Mouse (Mus musculus) forebrain, embryonic 16.5 days (tissue): ENCODE data around the gene Sv2a. TPM values are rescaled to one million over a fixed set of nuclear protein-coding genes. Genes with fewer than 3 reads are reported as not detected.
"Not testable (repeated sequence)": the region's sequence is repeated elsewhere in the genome, so short reads cannot be mapped to it uniquely, and the experiment has no call there.

ENCODE experiments used
- ATAC-seq: fragments of 200-750 bp; cut with Nextera tagmentation; 2 replicates; pipeline ENCODE4 v1.8.0; 2017; ENCODE audit warnings: mild to moderate bottlenecking, moderate library complexity
- H3K27ac ChIP-seq: fragments of 300-500 bp; sonication (generic); 2 replicates; pipeline ENCODE4 v1.5.1; 2014; ENCODE audit warnings: low read length, control low read depth
- H3K27me3 ChIP-seq: fragments of 300-500 bp; sonication (generic); replicated peaks from 2 replicates; pipeline ENCODE4 v1.6.1; 2014; ENCODE audit warnings: low read length; ENCODE audit not compliant: control insufficient read depth, insufficient read depth
- H3K36me3 ChIP-seq: fragments of 300-500 bp; sonication (generic); 2 replicates; pipeline ENCODE4 v1.6.1; 2014; ENCODE audit not compliant: control insufficient read depth, insufficient read depth
- H3K4me1 ChIP-seq: fragments of 300-500 bp; sonication (generic); replicated peaks from 2 replicates; pipeline ENCODE4 v1.6.1; 2014; ENCODE audit warnings: low read length; ENCODE audit not compliant: control insufficient read depth, insufficient read depth
- H3K4me2 ChIP-seq: fragments of 300-500 bp; sonication (generic); 2 replicates; pipeline ENCODE4 v1.6.1; 2014; ENCODE audit warnings: mild to moderate bottlenecking, low read length, control low read depth
- H3K4me3 ChIP-seq: fragments of 300-500 bp; sonication (generic); replicated peaks from 2 replicates; pipeline ENCODE4 v1.5.1; 2014; ENCODE audit warnings: mild to moderate bottlenecking, low read length, control low read depth
- H3K9ac ChIP-seq: fragments of 300-500 bp; sonication (generic); replicated peaks from 2 replicates; pipeline ENCODE4 v1.6.1; 2014; ENCODE audit warnings: low read depth, low read length, control low read depth
- H3K9me3 ChIP-seq: fragments of 300-500 bp; sonication (generic); 2 replicates; pipeline ENCODE4 v1.6.1; 2016; ENCODE audit warnings: low read length; ENCODE audit not compliant: control insufficient read depth
- WGBS: fragments of 180-500 bp; shearing (Covaris S2); extraction: QIAGEN DNeasy Blood & Tissue Kit; methylation state at CpG from one replicate; pipeline ENCODE4 v1.1.7; 2014; 5-methylcytosine and 5-hydroxymethylcytosine counted together
- microRNA-seq: library from miRNA; unstranded; fragments of <30 nt; microRNA quantifications from one replicate; pipeline ENCODE4, GENCODE M21; 2017
- polyA plus RNA-seq: library from polyadenylated mRNA; unstranded; fragments of >200 nt; fragmentation: Nextera tagmentation; extraction: Ambion mirVana; gene quantifications from 2 replicates; pipeline ENCODE4 v1.2.1, GENCODE M21; 2015

Sv2a gene
- polyA plus RNA-seq, 1 experiment from 2014 or later = 87.3 TPM

DNA sequence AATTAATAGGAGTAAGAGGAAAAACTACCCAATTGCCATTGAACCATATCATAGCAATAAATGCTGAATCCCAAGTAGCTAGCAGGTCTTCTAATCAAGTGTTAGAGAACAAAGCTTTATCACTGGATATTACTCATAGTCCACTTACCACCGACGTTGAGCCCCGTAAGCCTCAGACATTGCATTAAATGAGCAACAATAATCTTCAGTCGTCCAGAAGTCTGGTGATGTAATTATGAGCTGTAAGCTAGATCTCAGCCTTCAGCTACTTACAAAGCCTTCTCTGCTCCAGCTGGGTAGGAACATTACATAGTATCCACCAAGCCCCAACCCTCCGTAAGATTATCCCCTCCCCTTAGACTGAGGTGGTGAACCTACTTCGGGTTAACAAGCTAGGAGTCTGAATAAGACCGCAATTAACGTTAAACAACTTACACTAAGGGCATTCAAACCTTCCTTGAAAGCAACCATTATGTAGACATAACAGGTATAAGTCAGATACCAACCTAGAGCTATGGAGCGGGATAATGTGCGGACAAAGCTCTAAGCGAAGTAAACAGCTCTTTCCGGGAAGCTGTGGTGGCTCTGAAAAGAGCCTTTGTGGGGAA, 57.1 kb downstream of the Sv2a start:
- Histone ChIP-seq H3K4me3 (peak overlapping the region; percentile 40), H3K27me3 (no peaks in the 10 kb centered on the region), H3K4me2 (peak overlapping the region; percentile 48), H3K9ac (peak overlapping the region; percentile 51), H3K27ac (peak overlapping the region; percentile 42), H3K36me3 (no peaks in the 10 kb centered on the region), H3K9me3 (no peaks in the 10 kb centered on the region), H3K4me1 (peaks cover 16% of the 10 kb centered on the region)
- ATAC-seq = no peak
- WGBS = under 1% methylated on average over 12 of the region's 12 CpGs

- H3K27me3 ChIP-seq, H3K36me3 ChIP-seq, H3K9me3 ChIP-seq: not testable (repeated sequence)
- peak; percentile 87 for ATAC-seq
- Histone ChIP-seq H3K9ac (peak within 1 kb of the TSS; percentile 51), H3K4me3 (peak within 1 kb of the TSS; percentile 40), H3K27ac (peak within 1 kb of the TSS; percentile 42), H3K4me1 (peaks cover 16% of the 10 kb centered on the region), H3K4me2 (peak within 1 kb of the TSS; percentile 48)
- 2% methylated on average over 9 of the region's 68 CpGs for WGBS
Measured at GRCm38 (mm10) chr3:96238954-96239793, 58.2 kb downstream of the Sv2a start, which contains the start of gene Hist2h3c2. Gene Hist2h3c2, minus strand, starts transcription at chr3:96239127.

DNA sequence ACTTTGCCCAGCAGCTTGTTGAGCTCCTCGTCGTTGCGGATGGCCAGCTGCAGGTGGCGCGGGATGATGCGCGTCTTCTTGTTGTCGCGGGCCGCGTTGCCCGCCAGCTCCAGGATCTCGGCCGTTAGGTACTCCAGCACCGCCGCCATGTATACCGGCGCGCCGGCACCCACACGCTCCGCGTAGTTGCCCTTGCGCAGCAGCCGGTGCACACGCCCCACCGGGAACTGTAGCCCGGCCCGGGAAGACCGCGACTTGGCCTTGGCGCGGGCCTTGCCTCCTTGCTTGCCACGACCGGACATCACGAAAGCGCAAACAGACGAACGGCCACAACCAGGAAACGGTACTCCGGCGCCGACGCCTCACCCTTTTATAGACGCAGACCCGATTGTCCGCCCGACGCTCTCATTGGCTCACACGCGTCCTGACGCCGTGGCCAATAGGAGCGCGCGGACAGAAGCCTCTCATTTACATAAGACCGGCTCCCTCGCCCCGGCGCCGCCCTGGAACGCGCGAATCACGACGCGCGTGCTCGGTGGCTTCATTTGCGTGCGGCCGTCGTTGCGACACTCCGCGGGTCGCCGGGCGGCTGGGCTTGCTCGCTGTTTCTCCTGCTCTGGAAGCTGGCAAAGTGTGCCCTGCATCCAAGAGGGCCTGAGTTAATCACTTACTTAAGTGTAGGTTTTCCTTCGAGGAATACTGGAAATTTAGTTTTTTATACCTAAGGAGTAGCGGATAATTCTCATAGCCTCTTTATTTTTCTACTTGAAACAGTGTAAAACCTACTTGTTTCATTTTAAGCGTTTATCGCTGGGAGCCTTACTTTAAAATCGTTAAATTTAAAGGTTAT, 59.2 kb downstream of the Sv2a start, which contains the start of gene Hist2h2aa2:
TSS of gene Hist2h2aa2 (minus strand) at position 328 of the 850 bp plus-strand sequence.
- Histone ChIP-seq H3K9ac (peak within 1 kb of the TSS; percentile 46; the same call in 1 of the 2 replicates), H3K4me1 (peaks cover 22% of the 10 kb centered on the region), H3K27ac (peak within 1 kb of the TSS; percentile 85), H3K4me3 (peak within 1 kb of the TSS; percentile 42), H3K4me2 (peak within 1 kb of the TSS; percentile 58)
- WGBS = 4% methylated on average over 23 of the region's 85 CpGs
- peak; percentile 86 for ATAC-seq
- H3K36me3 ChIP-seq, H3K27me3 ChIP-seq, H3K9me3 ChIP-seq: not testable (repeated sequence)

DNA sequence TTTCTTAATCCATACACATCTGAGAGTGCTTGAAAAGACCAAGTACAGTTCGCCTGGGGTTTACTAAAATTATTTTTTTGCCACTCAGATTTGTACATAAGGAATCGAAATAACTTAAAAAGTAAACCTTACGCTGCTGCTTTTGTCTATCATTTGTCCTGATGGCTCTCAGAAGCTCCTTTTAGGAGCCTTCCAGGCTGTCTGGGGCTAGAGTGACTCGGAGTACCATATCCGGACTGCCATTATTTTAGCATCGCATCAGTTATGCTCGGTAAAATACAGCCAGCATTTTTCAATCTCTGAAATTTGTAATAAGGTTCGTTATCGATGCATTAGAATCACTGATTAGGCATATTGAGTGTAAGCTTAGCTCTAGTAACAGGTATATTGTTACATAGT, 59.8 kb downstream of the Sv2a start:
- H3K27ac ChIP-seq = peak overlapping the region; percentile 78
- no peaks in the 10 kb centered on the region for H3K9me3 ChIP-seq
- H3K36me3 ChIP-seq = no peaks in the 10 kb centered on the region
- WGBS = 68% methylated on average over 9 of the region's 9 CpGs
- ATAC-seq = no peak
- H3K4me3 ChIP-seq = no peak overlapping the region
- peaks cover 22% of the 10 kb centered on the region for H3K4me1 ChIP-seq
- H3K4me2 ChIP-seq = peak overlapping the region; percentile 58
- H3K27me3 ChIP-seq = no peaks in the 10 kb centered on the region
- H3K9ac ChIP-seq = peak overlapping the region; percentile 45; the same call in 1 of the 2 replicates

DNA sequence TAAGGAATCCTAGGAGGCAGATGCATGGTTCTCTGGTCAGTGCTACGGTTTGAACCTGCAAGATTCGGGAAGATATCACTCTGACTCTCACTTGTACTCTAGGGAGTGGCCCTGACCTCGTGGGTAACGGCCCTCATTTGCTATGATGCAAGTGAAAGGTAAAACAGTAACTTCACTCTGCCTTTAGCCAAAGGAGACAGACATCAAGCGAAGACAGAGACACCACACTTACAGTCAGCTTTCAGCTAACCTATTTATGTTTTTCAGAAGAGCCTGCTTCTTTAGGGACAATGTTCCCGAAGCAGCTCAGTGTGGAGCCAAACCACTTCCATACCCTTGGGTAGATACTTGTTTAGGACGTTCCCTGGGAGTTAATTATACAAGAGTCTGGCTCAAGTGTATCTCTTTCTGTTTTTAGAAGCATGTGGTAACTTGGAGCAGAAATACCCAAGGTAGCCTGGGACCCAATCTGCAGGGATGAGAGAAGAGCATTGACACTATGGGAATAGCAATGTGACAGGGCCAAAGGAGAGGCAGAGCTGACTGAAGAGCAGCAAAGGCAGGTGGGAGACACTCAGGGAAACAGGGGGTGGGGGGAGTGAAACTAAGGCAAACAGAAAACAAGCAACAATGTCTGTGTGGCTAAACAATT, 63.1 kb downstream of the Sv2a start:
- no peaks in the 10 kb centered on the region for H3K27me3 ChIP-seq
- 82% methylated on average over 7 of the region's 7 CpGs for WGBS
- ATAC-seq = no peak
- no peak overlapping the region; the same call in 1 of the 2 replicates for H3K9ac ChIP-seq
- H3K4me1 ChIP-seq = peaks cover 14% of the 10 kb centered on the region
- H3K36me3 ChIP-seq = no peaks in the 10 kb centered on the region
- H3K4me3 ChIP-seq = no peak overlapping the region
- 0 out of 2 replicates have a peak overlapping the region, but pooled peaks have one; percentile 96 for H3K27ac ChIP-seq
- no peaks in the 10 kb centered on the region for H3K9me3 ChIP-seq
- H3K4me2 ChIP-seq = no peak overlapping the region; the same call in 1 of the 2 replicates

Small RNA genes lying within 50 kb of the gene (microRNA-seq; reads per million reads assigned to microRNA genes)
- gene Gm44492 (not detected), gene Gm47311 (not detected)

Other genes starting within 250 kb of the Sv2a start
- gene Plekho1, start 185.2 kb upstream of the Sv2a start, polyA plus RNA-seq = 71.4 and 74.9 TPM in 2 replicates
- 55.3 and 57.4 TPM in 2 replicates for gene Vps45, start 122.7 kb upstream of the Sv2a start, polyA plus RNA-seq
- 8.8 and 9.3 TPM in 2 replicates for gene Otud7b, start 76.6 kb upstream of the Sv2a start, polyA plus RNA-seq
- 7.8 and 11.5 TPM in 2 replicates for gene Mtmr11, start 19.1 kb upstream of the Sv2a start, polyA plus RNA-seq
- 155 and 157 TPM in 2 replicates for gene Sf3b4, start 8.8 kb upstream of the Sv2a start, polyA plus RNA-seq
- gene Bola1, start 38.6 kb downstream of the Sv2a start, polyA plus RNA-seq = 64.1 and 64.3 TPM in 2 replicates
- not detected in 2 replicates for gene Hist2h2ab, start 38.7 kb downstream of the Sv2a start, polyA plus RNA-seq
- gene Hist2h2ac, start 39.7 kb downstream of the Sv2a start, polyA plus RNA-seq = 2.1 and 3.3 TPM in 2 replicates
- 8.6 and 10.8 TPM in 2 replicates for gene Hist2h2be, start 40.0 kb downstream of the Sv2a start, polyA plus RNA-seq
- gene Hist2h3c2, start 58.0 kb downstream of the Sv2a start, polyA plus RNA-seq = 2.4 and 3.4 TPM in 2 replicates
- gene Hist2h2aa2, start 59.1 kb downstream of the Sv2a start, polyA plus RNA-seq = 33.3 and 43.5 TPM in 2 replicates
- gene Hist2h2aa1, start 64.3 kb downstream of the Sv2a start, polyA plus RNA-seq = 20.6 and 26.5 TPM in 2 replicates
- 2.0 TPM in 1 of 2 replicates, not detected in the other for gene Hist2h3c1, start 65.5 kb downstream of the Sv2a start, polyA plus RNA-seq
- 8.4 and 8.9 TPM in 2 replicates for gene Hist2h4, start 82.2 kb downstream of the Sv2a start, polyA plus RNA-seq
- gene Hist2h3b, start 87.5 kb downstream of the Sv2a start, polyA plus RNA-seq = 23.1 and 24.7 TPM in 2 replicates
- gene Hist2h2bb, start 88.6 kb downstream of the Sv2a start, polyA plus RNA-seq = 3.2 and 4.6 TPM in 2 replicates
- 0.92 and 0.99 TPM in 2 replicates for gene Fcgr1, start 112.8 kb downstream of the Sv2a start, polyA plus RNA-seq